Mouse (Mus musculus) left cerebral cortex, adult 11 months (tissue): Measurements from ENCODE around the gene Prom2.

Experiments
- DNase-seq: peaks from one replicate; pipeline ENCODE4 v3.0.0; 2022; ENCODE audit warnings: low spot score

The Prom2 gene

DNA sequence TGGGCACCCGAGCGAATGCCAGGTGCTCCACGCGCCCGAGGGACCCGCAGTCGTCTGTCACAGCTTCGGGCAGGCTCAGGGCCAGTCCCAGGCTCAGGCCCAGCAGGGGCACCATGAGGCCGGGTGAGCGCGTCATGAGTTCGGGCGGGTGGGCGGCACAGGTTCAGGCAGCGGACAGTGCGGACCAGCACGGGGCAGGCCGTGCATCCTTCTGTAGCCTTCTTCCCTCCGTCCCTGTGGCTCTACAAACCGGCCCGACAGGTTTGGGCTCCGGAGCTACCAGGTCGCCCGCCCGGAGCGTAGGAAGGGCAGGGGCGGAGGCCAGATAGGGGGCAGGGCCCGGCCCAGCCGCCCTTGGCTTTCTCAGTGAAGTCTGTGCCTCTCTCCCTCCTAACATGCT is at the start of gene Prom2:
TSS of gene Prom2 (minus strand) at position 283 of the 400 bp plus-strand sequence.
- no peak for DNase-seq

DNA sequence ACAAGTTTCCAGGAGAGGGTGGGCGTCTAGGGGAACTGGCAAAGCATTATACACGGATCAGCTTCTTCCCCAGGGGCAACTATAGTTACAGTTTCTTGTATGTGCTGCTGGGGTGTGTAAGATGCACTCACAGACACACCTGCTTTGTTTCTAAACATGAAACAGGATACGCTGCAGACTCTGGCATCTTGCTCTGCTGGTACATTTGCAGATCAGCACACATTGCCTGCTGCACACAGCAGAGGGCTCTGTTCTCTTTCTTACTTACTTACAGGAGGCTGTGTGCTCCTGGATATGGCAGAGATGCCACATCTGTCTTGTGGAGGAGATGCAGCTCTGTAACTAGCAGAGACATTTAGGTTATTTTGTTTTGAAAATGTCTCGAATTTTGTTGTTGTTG is 49.6 kb upstream of the Prom2 start:
- no peak for DNase-seq

DNA sequence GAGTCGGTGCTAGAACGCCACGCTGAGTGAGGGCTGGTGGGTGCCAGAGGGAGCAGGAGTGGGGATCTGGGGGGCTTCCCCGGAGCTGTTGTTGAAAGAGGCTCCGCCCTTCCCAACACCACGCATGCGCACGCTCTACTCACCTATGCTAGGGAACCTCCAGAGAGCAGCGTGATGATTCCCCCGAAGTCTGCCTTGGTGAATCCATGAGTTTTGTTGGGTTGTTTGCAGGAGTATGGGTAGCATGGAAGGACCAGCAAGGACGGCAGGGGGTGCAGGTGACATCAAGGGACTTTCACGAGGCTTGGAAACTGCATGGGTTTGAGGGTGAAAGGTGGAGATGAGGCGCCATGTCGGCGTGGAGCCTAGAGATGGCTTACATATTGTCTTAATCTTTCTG is 48.9 kb upstream of the Prom2 start:
- no peak for DNase-seq

DNA sequence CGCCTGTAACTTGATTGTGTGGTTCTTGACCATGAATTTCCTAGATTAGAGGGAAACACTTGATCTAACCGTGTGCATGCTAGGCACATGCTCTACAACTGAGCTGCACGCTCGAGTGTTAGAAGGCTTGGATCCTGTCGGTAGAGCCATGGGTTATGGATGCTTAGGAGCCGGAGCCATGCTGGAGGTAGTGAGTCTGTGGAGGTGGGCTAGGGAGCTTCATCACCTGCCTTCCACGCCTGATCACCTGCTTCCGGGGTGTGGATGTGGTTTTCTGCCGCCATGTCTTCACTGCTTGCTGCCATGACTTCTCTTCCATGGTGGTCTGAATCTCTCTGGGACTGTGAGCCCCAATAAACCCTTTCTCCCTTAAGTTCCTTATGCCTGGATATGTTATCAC is 47.6 kb upstream of the Prom2 start:
- DNase-seq: no peak

DNA sequence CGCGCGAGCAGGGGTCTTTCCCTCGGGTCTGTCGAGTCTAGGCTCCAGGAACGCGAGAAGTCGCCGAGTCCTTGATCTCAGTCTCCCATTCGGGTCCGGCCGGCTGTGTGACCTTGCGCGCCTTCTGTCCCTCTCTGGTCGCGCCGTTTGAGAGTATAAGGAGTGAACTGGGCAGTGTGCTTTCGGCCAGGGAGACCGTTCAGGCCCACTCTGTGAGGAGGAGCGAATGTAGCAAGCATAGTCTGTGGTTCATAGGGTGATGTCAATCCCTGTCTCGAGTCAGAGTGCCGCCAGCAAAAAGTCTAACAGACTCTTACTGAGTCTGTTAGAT is 46.2 kb upstream of the Prom2 start:
- DNase-seq: no peak

DNA sequence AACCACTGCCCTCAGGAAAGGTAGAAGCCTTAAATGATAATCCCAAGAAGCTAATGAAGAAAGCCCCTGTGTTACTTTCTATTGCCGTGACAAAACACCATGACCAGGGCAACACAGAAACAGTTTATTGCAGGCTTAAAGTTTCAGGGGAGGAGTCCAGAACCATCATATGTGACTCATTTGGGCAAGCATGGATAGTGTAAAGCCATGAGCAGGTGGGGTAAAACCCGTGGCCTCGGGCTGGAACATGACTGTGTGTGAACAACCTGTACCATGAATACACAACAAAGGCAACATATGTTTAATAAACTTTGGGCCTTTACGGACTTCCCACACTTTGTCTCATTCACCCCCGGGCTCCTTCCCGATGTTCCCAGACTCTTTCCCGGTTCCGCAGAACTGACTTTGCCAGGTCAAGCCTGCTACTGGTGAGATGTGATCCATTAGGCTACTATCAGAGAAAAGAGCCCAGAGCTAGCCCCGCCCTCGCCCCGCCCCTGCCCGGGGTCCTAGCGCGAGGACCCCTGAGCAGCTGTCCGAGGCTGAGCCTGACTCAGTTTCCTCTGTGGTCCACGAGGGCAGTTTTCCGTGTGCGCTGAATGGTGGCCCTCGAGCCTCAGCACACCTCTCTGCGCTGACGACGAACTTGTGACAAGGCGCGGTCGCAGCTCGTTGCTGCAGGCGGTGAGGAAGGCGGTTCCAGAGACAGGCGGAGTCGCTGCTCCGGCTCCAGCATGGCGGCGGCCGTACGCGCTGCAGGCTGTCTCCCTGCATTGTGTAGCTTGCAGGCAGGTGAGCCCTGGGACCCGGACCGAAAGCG is 45.6 kb upstream of the Prom2 start, which contains the start of the genes Zfp661 and Mrps5:
TSS of gene Zfp661 (minus strand) at position 401 of the 820 bp plus-strand sequence.
TSS of gene Mrps5 (plus strand) at position 529 of the 820 bp plus-strand sequence.
- DNase-seq: peak; percentile 71

DNA sequence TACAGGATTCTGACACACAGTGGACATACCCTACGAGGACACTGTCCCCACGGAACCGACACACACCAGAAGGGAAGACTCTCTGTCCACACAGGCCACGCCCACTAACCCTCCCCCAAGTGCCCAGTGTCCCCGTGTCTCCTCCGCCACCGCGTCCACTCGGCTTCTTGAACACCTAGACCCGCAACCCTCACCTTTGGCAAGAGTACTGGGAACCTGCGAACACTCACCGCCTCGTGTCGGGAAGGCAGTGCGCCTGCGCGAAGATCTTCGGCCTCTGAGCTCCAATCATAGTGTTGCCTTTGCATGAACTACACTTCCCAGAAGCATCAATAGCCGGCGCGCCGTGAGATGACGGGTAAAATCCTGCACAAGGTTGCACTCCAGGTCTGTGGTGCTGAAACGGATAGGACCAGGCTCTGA is 43.2 kb upstream of the Prom2 start:
- DNase-seq: peak; percentile 92

DNA sequence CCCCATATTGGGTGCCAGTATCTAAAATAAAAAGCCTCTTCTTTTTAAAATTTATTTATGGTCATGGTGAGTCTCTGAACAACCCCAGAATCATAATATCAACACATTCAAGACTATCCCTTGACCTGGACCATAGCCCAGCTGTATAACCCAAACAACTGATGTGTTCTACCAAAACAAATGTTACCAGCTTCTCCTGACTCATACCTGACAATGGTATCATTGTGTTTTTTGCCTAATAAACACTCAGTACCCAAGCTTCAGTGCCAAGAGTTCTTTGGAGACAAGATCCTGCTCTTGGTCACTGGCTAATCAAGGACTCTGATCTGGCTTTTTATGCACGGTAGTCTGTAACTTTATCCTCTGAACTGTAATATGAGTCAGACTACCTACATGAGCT is 32.1 kb upstream of the Prom2 start:
- no peak for DNase-seq

DNA sequence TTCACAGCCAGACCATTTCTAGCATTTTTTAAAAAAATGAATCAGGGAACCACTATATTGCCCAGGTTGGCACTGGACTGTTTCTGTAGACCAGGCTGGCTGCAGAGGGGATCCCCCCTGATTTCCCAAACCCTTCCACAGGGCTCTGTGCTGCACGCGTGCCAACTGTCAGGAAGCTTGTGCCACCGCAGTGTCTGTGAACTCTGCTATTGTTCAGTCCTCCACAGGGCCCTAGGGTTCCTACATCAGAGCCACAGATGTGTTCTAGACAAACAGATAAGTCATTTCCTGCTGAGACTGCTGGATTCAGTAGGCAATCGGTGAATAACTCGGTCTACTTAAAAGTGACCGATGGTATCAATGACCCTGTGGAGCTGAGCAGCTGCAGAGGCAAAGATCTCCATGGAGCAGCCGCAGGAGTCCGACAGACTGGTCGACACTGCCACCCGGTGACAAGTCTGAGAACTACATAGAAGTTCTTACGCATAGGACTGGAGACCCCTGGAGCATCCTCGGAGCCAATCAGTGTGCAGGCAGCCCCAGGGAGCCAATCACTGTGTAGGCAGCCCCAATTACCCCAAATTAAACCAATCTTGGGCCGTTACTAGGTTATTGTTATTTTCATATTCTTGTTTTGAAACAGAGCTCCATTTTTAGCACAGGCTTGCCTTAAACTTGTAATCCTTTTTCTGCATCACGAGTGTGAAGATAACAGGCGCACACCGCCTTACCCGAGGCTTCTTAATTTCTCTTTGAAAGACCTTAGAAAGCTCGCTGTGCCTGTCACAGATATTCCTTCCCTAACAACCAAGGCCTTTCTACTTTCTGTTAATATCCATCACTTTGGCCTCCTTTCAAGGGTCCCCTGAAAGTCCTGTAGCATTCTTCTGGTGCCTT is 18.1 kb upstream of the Prom2 start:
- peak; percentile 91 for DNase-seq

DNA sequence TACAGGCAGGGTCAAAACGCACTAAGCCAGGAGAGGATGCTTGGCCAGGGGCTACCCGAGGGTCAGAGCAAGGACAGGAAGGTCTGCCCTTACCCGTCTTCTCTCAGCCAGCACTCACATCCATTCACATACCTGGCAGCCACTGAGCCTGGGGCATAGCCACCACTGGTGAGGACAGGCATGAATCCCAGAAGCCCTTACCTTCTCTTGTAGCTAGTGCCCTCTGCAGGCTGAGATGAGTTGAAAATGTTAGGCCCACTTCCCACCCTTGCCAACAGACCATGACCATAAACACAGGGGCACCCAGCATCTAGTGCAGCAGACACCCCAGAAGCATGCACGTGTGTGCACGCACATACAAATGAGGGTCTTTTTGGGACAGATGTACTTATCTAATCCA is 9.8 kb upstream of the Prom2 start:
- DNase-seq: no peak

DNA sequence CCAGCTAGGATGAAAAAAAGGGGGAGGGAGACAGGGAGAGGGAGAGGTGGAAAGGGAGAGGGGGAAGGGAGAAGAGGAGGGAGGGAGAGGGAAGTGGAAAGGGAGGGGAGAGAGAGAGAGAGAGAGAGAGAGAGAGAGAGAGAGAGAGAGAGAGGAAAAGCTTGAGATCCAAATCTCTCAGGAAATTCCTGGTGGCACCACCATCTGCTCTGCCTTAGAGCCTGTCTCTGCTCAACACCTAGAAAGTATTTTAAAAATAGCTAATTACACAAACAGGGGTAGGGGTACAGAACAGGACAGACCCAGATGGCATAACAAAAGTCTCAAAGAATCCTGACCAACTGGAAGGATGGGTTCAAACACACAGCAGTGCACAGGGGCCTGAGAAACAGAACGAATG is 9.2 kb upstream of the Prom2 start:
- DNase-seq: no peak

DNA sequence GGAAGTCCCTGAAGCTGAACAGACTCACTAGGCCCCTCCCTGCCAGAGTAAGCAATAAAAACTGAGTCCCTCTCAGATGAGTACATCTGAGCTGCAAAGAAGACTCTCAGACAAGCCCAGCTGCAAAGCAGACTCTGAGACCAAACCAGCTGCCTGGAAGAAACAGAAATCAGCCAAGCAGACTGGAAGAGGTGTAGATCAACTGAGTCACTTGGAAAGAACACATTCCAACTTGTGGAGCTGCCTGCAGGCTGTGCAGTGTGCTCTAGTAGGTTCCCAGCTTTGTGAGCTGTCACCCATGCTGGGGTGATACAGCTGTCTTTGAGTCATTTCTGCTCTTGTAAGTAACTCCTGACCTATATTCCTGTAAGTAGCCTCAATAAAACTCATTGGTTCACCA is 8.4 kb upstream of the Prom2 start:
- DNase-seq: no peak

DNA sequence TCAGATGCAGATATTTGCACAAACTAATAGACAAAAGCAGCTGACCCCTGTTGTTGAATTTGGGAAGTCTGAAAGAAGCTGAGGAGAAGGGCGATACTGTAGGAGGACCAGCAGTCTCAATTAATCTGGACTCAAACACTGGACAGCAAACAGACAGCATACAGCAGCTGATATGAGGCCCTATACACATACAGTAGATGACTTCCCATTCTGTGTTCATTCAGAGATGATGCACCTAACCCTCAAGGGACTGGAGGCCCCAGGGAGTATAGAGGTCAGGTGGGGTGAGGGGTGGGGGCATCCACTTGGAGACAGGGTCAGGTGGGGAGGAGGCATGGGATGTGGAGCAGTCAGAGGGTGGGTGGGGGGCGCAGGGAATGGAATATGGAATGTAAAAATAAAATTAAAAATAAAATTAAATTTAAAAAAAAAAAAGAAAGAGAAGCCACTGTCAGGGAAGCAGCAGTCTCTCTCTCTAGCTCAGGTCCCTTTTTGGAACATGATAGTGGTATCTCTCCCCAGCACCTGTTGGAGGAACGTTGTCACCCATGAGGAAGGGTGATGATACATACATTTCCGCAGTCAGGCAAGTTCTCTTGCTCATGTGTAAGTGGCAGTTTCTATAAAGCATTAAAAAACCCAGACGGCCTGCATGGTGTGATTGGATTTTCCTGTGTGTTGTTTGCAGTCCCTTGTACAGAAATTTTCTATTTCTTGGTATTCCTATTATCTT is 7.2 kb upstream of the Prom2 start:
- DNase-seq: no peak

DNA sequence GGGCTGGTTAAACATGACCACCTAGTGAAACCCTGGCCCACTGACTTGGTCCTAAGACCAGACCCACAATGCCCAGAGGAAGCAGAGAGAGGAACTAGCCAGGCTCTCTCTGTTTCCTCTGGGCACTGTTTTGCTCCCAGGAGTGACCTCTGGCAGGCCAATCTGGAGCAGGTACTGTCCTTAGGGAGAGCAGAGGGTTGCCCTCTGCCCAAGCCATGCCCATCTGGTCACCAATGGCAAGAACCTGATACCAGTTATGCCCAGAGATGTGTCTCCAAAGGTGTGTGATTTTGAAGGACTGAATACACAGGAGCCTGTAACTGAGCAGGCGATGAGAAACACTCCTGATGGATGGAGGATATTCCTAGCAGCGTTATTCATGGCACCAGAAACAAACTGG is 430 bp upstream of the Prom2 start:
- DNase-seq: no peak

DNA sequence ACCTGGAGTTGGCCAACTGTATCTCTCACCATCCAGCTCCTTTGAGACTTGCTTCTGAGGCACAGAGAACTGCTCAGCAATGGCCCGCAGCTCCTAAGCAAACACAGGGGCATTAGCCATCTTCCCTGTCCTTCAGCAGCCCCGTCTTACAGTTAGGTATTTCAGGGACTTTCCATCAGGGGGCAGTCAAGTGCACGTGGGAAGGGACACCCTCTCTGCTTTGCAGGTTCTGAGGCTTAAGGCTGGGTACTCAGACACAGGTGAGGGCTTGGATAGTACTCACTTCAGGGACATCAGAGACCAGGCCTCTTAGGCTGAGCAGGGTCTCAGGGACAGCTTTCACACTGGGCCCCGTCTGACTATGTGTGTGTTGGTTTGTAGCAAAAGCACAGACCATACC is 1.8 kb downstream of the Prom2 start:
- DNase-seq: no peak

DNA sequence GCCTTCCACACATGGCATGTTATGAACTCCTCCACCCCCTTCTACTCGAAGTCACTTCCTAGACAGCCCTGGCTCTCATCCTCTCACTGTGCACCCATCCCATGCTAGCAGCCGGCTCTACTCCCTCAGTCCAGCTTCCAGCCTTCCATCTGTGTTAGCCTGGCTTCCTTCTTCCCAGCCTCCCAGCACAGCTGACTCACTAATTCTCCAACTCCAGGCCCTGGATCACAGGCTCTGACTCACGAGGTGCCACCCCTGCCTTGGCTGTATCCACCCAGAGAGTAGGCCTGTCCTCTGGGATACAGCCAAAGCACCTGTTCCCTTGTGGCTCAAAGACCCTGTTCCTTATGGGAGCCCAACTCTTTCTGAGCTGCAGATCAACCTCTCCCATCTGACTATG is 3.7 kb downstream of the Prom2 start:
- no peak for DNase-seq

DNA sequence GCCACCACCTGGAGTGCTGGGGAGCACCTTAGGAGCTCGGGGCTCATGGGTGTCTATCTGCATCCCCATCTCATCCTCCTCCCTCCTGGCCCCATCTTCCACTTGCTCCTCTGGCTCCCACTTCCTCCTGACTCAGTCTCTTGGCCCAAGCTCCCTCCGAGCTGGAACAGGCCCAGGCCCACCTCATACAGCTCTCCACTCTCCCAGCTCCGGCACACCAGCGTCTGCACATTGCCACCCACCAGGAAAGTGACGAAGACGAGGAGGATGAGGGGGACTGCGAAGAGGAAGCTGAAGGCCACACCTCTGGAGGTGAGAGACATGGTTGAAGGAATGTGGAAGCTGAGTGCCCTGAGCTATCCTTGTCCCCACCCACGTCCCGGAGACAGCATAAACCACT is 5.9 kb downstream of the Prom2 start:
- DNase-seq: peak; percentile 48

DNA sequence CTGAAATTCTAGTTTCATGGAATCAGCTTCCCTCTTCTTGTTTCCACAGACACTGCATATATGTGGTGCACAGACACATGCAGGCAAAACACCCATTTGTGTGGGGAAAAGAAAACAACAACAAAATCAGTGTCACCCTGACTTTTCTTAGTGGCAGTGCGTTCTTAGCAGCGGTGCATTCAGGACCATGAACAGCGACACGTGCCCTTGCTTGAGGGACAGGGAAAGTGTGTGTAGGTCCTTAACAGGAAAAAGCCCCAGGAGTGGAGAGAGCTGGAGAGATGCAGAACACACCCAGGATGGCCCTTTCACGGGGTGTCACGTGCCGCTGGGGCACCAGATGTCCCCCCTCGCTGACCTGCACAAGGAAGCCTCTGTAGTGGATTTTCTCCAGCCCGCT is 8.9 kb downstream of the Prom2 start:
- DNase-seq: no peak

DNA sequence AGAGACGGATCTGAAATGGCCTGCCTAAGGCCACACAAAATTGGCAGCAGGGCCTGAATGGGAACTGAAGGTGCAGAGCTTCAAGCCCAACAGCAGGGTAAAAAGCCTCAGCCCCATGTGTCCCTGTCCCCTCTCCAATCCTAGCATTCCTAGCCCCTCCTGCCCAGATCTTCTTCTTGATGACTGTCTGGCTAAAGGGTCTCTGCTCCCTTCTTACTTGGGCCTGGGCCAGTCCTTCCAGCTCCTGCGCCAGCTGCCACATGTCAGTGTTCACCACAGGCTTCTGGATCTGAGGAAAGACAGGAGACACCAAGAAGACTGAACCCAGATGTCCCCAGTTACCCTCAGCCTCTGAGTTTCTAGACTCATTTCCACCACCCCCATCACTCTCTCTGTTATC is 9.7 kb downstream of the Prom2 start:
- no peak for DNase-seq

DNA sequence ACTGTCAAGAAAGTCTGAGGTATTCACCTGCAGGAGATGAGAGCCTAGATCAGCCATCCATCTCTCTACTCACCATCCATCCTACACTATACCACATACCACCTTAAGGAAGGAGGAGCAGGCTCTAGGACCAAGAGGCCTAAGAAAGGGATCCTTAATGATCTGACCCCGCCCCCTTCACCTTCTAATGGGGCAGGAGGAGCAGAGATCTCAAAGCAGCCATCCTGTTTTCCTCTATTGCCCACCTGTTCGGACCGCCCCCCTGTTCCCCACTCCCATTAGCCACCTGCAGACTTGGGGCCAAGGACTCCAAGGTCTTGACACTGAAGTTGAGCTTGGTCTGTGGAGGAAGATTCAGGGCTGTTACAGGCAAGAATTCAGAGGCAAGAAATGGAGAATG is 10.8 kb downstream of the Prom2 start:
- DNase-seq: no peak

DNA sequence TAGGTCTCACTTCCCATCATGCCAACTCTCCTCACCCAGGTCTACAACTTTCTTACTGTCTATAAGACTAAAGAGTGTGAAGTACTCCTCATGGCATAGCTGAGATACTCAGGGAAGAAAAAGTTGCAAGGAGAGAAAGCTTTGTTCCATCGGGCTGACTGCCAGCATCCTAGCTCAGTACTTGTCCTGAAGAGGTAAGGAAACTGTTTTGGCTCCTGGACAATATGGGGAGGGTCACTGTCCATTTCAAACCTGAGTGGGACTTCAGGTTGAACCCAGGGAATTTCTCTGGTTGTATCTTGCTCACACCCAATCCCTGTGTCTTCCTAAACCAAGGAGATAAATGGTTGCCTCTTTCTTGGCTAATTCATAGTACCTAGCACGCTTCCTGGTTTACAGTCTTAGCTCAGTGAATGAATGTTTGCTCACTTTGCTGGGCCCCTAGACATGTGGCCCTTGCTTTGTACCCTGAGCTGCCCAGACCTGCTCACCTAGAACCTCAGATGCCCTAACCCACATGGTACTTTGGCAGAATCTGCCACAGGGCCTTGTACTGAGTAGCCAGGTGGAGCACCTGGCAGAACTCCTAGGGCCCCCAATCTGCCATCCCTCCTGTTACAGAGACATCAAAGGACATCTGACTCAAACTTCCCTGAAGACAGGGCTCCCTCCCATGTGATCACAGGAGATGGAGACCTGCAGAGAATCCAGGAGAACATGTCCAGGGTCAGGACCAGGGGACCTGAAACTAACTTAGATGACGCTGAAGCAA is 16.1 kb downstream of the Prom2 start:
- no peak for DNase-seq
